Mouse (Mus musculus): ENCODE measurements around the gene Pdpk1.
"Not testable (repeated sequence)": the region's sequence is repeated elsewhere in the genome, so short reads cannot be mapped to it uniquely, and the experiment has no call there.

Gene Pdpk1

GRCm38 (mm10) chr17:24113031-24113430 lies 37.7 kb downstream of the Pdpk1 start:
- no peak for DNase-seq (ENCODE audit: low spot score)

- no peak for DNase-seq (ENCODE audit: low spot score)
Measured at GRCm38 (mm10) chr17:24111256-24111655, 39.5 kb downstream of the Pdpk1 start.

- DNase-seq (ENCODE audit: low spot score): no peak
Measured at GRCm38 (mm10) chr17:24108896-24109295, 41.8 kb downstream of the Pdpk1 start.

GRCm38 (mm10) chr17:24105111-24105510 lies 45.6 kb downstream of the Pdpk1 start:
- no peak for DNase-seq (ENCODE audit: low spot score)

GRCm38 (mm10) chr17:24098354-24098753 lies 52.4 kb downstream of the Pdpk1 start:
- DNase-seq (ENCODE audit: low spot score): no peak

- DNase-seq (ENCODE audit: low spot score): no peak
Measured at GRCm38 (mm10) chr17:24090575-24090974, 60.1 kb downstream of the Pdpk1 start.

GRCm38 (mm10) chr17:24086399-24086798 lies 64.3 kb downstream of the Pdpk1 start:
- not testable (repeated sequence) for DNase-seq (ENCODE audit: low spot score)

GRCm38 (mm10) chr17:24084593-24084992 lies 66.1 kb downstream of the Pdpk1 start:
- DNase-seq (ENCODE audit: low spot score): no peak

GRCm38 (mm10) chr17:24077101-24077500 lies 73.6 kb downstream of the Pdpk1 start:
- no peak for DNase-seq (ENCODE audit: low spot score)

GRCm38 (mm10) chr17:24072919-24073696 lies 77.6 kb downstream of the Pdpk1 start, which contains the start of gene Kctd5:
Gene Kctd5, minus strand, starts transcription at chr17:24073485.
- DNase-seq (ENCODE audit: low spot score): peak; percentile 94

- DNase-seq (ENCODE audit: low spot score): no peak
Measured at GRCm38 (mm10) chr17:24069531-24069930, 81.2 kb downstream of the Pdpk1 start.

GRCm38 (mm10) chr17:24068271-24068670 lies 82.5 kb downstream of the Pdpk1 start:
- DNase-seq (ENCODE audit: low spot score): no peak

GRCm38 (mm10) chr17:24062459-24063155 lies 88.1 kb downstream of the Pdpk1 start:
- DNase-seq (ENCODE audit: low spot score): no peak

GRCm38 (mm10) chr17:24057730-24058245 lies 92.9 kb downstream of the Pdpk1 start:
- no peak for DNase-seq (ENCODE audit: low spot score)

GRCm38 (mm10) chr17:24056636-24057625 lies 93.8 kb downstream of the Pdpk1 start:
- no peak for DNase-seq (ENCODE audit: low spot score)

- DNase-seq (ENCODE audit: low spot score): no peak
Measured at GRCm38 (mm10) chr17:24049008-24049407, 101.7 kb downstream of the Pdpk1 start.

- no peak for DNase-seq (ENCODE audit: low spot score)
Measured at GRCm38 (mm10) chr17:24048053-24048452, 102.7 kb downstream of the Pdpk1 start.

GRCm38 (mm10) chr17:24046026-24046425 lies 104.7 kb downstream of the Pdpk1 start:
- DNase-seq (ENCODE audit: low spot score): no peak

GRCm38 (mm10) chr17:24045608-24046007 lies 105.1 kb downstream of the Pdpk1 start:
- DNase-seq (ENCODE audit: low spot score): no peak

GRCm38 (mm10) chr17:24044482-24044881 lies 106.2 kb downstream of the Pdpk1 start:
- DNase-seq (ENCODE audit: low spot score): no peak

- no peak for DNase-seq (ENCODE audit: low spot score)
Measured at GRCm38 (mm10) chr17:24037844-24038243, 112.9 kb downstream of the Pdpk1 start, which contains the start of gene Prss27. Gene Prss27, plus strand, starts transcription at chr17:24038144.

GRCm38 (mm10) chr17:24037360-24037759 lies 113.4 kb downstream of the Pdpk1 start:
- no peak for DNase-seq (ENCODE audit: low spot score)
